Mouse (Mus musculus) spleen, adult 2 months (tissue): Measurements from ENCODE around the gene Gm4756.

Experiments
- CTCF ChIP-seq: fragments of 200-500 bp; IDR thresholded peaks from 2 replicates; pipeline ENCODE4 v1.5.1; 2011; ENCODE audit warnings: mild to moderate bottlenecking, inconsistent platforms; ENCODE audit not compliant: insufficient read depth, insufficient read length, insufficient replicate concordance; ENCODE audit errors: extremely low read depth
- POLR2A ChIP-seq: fragments of 200-500 bp; IDR thresholded peaks from 2 replicates; pipeline ENCODE4 v1.6.1; 2011; ENCODE audit warnings: low read depth, low read length, inconsistent platforms

DNA sequence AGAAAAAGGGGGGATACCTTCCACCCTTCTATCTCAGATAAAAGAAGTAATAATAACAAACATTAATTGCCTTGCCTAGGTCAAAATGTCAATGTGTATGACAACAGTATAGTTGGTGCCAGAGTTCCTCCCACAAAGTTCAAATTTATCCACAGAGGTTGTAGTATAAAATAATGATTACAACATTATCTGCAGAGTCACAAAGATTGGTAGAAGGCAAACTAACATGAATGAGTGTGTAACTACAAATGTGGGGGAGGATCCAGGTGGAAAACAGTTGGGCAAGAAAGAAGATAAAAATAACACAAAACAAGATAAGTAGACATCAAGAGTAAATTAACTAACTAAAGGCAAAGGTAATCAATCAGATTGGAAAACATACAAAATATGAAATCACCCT lies 56.5 kb downstream of the Gm4756 start:
- TF ChIP-seq CTCF (no peak), POLR2A (no peak)
